16 mouse cellular contexts compared by ENCODE assay signal in the genomic region with DNA sequence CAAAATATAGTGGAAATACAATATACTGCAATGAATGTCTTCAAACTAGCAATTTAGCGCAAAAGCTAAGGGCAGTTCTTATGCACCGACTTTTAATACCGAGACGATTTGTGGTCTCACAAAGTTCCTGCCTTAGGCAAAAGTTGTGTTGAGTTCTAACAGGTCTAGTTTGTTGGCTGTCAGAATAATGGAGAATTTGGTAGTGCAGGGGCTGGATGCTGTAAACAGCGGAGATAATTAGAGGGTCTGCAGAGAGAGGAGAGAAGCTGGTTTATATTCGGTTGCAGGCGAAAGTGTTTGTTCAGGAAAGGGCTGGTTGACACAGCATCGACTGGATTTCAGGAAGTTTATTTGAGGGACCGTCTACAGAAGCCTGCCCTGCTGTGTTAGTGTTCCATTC.
"Had no signal": no experiment of that assay in that cellular context is flagged by ENCODE, and none has a peak within 500 bp of the region (broad histone marks: within the 10 kb centered on the region; RNA-seq: fewer than 3 reads in every experiment).

No protein-coding gene starts in this region.

- DNase-seq: liver, postnatal 0 days; lung, adult 2 months; lung, postnatal 14 days; lung, postnatal 36 days; right cerebral cortex, postnatal 14 days; thymus, adult 18-20 months; thymus, postnatal 14 days; thymus, postnatal 36 days had no signal

- H3K36me3 ChIP-seq: lung, embryonic 15.5 days; midbrain, embryonic 13.5 days; midbrain, embryonic 15.5 days; neural tube, embryonic 12.5 days had no signal

- H3K27me3 ChIP-seq: lung, embryonic 15.5 days; megakaryocyte, embryonic 14.5 days; midbrain, embryonic 13.5 days; midbrain, embryonic 15.5 days; neural tube, embryonic 12.5 days had no signal

- H3K9me3 ChIP-seq: lung, embryonic 15.5 days; midbrain, embryonic 13.5 days; midbrain, embryonic 15.5 days; neural tube, embryonic 12.5 days had no signal

- H3K9ac ChIP-seq: liver, postnatal 0 days; lung, embryonic 15.5 days; midbrain, embryonic 13.5 days; midbrain, embryonic 15.5 days; neural tube, embryonic 12.5 days had no signal

- H3K4me1 ChIP-seq: lung, embryonic 15.5 days; megakaryocyte, embryonic 14.5 days; midbrain, embryonic 13.5 days; midbrain, embryonic 15.5 days; neural tube, embryonic 12.5 days had no signal

- H3K4me2 ChIP-seq: lung, embryonic 15.5 days; midbrain, embryonic 11.5 days; midbrain, embryonic 13.5 days; midbrain, embryonic 15.5 days; neural tube, embryonic 12.5 days had no signal

- H3K27ac ChIP-seq: lung, embryonic 15.5 days; macrophage; midbrain, embryonic 13.5 days; midbrain, embryonic 15.5 days; neural tube, embryonic 12.5 days had no signal

- ATAC-seq: liver, postnatal 0 days; lung, postnatal 0 days; midbrain, embryonic 13.5 days; midbrain, embryonic 15.5 days had no signal

- H3K4me3 ChIP-seq: lung, embryonic 15.5 days; megakaryocyte, embryonic 14.5 days; midbrain, embryonic 13.5 days; midbrain, embryonic 15.5 days; neural tube, embryonic 12.5 days had no signal
